Mouse (Mus musculus): ENCODE results near the gene Olfr568. TPM values are rescaled to one million over a fixed set of nuclear protein-coding genes. Genes with fewer than 3 reads are reported as not detected.

Olfr568 gene
- polyA plus RNA-seq (2015; fragmentation: Illumina TruSeq; extraction: RNeasy Lipid Tissue Mini Kit (QIAGEN cat#74804); ENCODE audit: insufficient read depth, low replicate concordance), result not detected

GRCm38 (mm10) chr7:102876822-102877221 lies at the start of gene Olfr568:
Gene Olfr568 (plus strand): TSS chr7:102877122.

GRCm38 (mm10) chr7:102858665-102859064 lies 18.3 kb upstream of the Olfr568 start, which contains the start of gene Olfr566:
Gene Olfr566 (minus strand): TSS chr7:102858765.

GRCm38 (mm10) chr7:102890782-102891181 lies 13.9 kb downstream of the Olfr568 start, which contains the start of gene Olfr569:
Gene Olfr569 (minus strand): TSS chr7:102890882.

GRCm38 (mm10) chr7:102917032-102917875 lies 40.3 kb downstream of the Olfr568 start, which contains the start of gene Olfr571:
Gene Olfr571 (minus strand): TSS chr7:102917536.

GRCm38 (mm10) chr7:102924109-102924508 lies 47.2 kb downstream of the Olfr568 start, which contains the start of gene Olfr572:
Gene Olfr572 (plus strand): TSS chr7:102924409.

Other genes starting within 250 kb of the Olfr568 start
- gene Olfr554, start 238.7 kb upstream of the Olfr568 start, polyA plus RNA-seq (2015; fragmentation: Illumina TruSeq; extraction: RNeasy Lipid Tissue Mini Kit (QIAGEN cat#74804); ENCODE audit: insufficient read depth, low replicate concordance), result not detected
- not detected for gene Olfr555, start 218.3 kb upstream of the Olfr568 start, polyA plus RNA-seq (2015; fragmentation: Illumina TruSeq; extraction: RNeasy Lipid Tissue Mini Kit (QIAGEN cat#74804); ENCODE audit: insufficient read depth, low replicate concordance)
- not detected for gene Olfr556, start 212.2 kb upstream of the Olfr568 start, polyA plus RNA-seq (2015; fragmentation: Illumina TruSeq; extraction: RNeasy Lipid Tissue Mini Kit (QIAGEN cat#74804); ENCODE audit: insufficient read depth, low replicate concordance)
- gene Trim68, start 189.8 kb upstream of the Olfr568 start, polyA plus RNA-seq (2015; fragmentation: Illumina TruSeq; extraction: RNeasy Lipid Tissue Mini Kit (QIAGEN cat#74804); ENCODE audit: insufficient read depth, low replicate concordance), result 25.7 TPM
- not detected for gene Olfr557, start 181.2 kb upstream of the Olfr568 start, polyA plus RNA-seq (2015; fragmentation: Illumina TruSeq; extraction: RNeasy Lipid Tissue Mini Kit (QIAGEN cat#74804); ENCODE audit: insufficient read depth, low replicate concordance)
- gene Olfr558, start 174.9 kb upstream of the Olfr568 start, polyA plus RNA-seq (2015; fragmentation: Illumina TruSeq; extraction: RNeasy Lipid Tissue Mini Kit (QIAGEN cat#74804); ENCODE audit: insufficient read depth, low replicate concordance), result 0.52 TPM
- not detected for gene Olfr33, start 158.1 kb upstream of the Olfr568 start, polyA plus RNA-seq (2015; fragmentation: Illumina TruSeq; extraction: RNeasy Lipid Tissue Mini Kit (QIAGEN cat#74804); ENCODE audit: insufficient read depth, low replicate concordance)
- not detected for gene Olfr559, start 149.6 kb upstream of the Olfr568 start, polyA plus RNA-seq (2015; fragmentation: Illumina TruSeq; extraction: RNeasy Lipid Tissue Mini Kit (QIAGEN cat#74804); ENCODE audit: insufficient read depth, low replicate concordance)
- not detected for gene Olfr560, start 117.8 kb upstream of the Olfr568 start, polyA plus RNA-seq (2015; fragmentation: Illumina TruSeq; extraction: RNeasy Lipid Tissue Mini Kit (QIAGEN cat#74804); ENCODE audit: insufficient read depth, low replicate concordance)
- gene Olfr78, start 117.7 kb upstream of the Olfr568 start, polyA plus RNA-seq (2015; fragmentation: Illumina TruSeq; extraction: RNeasy Lipid Tissue Mini Kit (QIAGEN cat#74804); ENCODE audit: insufficient read depth, low replicate concordance), result 0.35 TPM
- not detected for gene Olfr561, start 105.9 kb upstream of the Olfr568 start, polyA plus RNA-seq (2015; fragmentation: Illumina TruSeq; extraction: RNeasy Lipid Tissue Mini Kit (QIAGEN cat#74804); ENCODE audit: insufficient read depth, low replicate concordance)
- not detected for gene Olfr564, start 73.6 kb upstream of the Olfr568 start, polyA plus RNA-seq (2015; fragmentation: Illumina TruSeq; extraction: RNeasy Lipid Tissue Mini Kit (QIAGEN cat#74804); ENCODE audit: insufficient read depth, low replicate concordance)
- not detected for gene Olfr566, start 18.4 kb upstream of the Olfr568 start, polyA plus RNA-seq (2015; fragmentation: Illumina TruSeq; extraction: RNeasy Lipid Tissue Mini Kit (QIAGEN cat#74804); ENCODE audit: insufficient read depth, low replicate concordance)
- not detected for gene Olfr569, start 13.8 kb downstream of the Olfr568 start, polyA plus RNA-seq (2015; fragmentation: Illumina TruSeq; extraction: RNeasy Lipid Tissue Mini Kit (QIAGEN cat#74804); ENCODE audit: insufficient read depth, low replicate concordance)
- gene Olfr570, start 17.5 kb downstream of the Olfr568 start, polyA plus RNA-seq (2015; fragmentation: Illumina TruSeq; extraction: RNeasy Lipid Tissue Mini Kit (QIAGEN cat#74804); ENCODE audit: insufficient read depth, low replicate concordance), result not detected
- not detected for gene Olfr571, start 40.4 kb downstream of the Olfr568 start, polyA plus RNA-seq (2015; fragmentation: Illumina TruSeq; extraction: RNeasy Lipid Tissue Mini Kit (QIAGEN cat#74804); ENCODE audit: insufficient read depth, low replicate concordance)
- gene Olfr572, start 47.3 kb downstream of the Olfr568 start, polyA plus RNA-seq (2015; fragmentation: Illumina TruSeq; extraction: RNeasy Lipid Tissue Mini Kit (QIAGEN cat#74804); ENCODE audit: insufficient read depth, low replicate concordance), result not detected
- gene Olfr573-ps1, start 65.5 kb downstream of the Olfr568 start, polyA plus RNA-seq (2015; fragmentation: Illumina TruSeq; extraction: RNeasy Lipid Tissue Mini Kit (QIAGEN cat#74804); ENCODE audit: insufficient read depth, low replicate concordance), result not detected
- gene Olfr574, start 71.3 kb downstream of the Olfr568 start, polyA plus RNA-seq (2015; fragmentation: Illumina TruSeq; extraction: RNeasy Lipid Tissue Mini Kit (QIAGEN cat#74804); ENCODE audit: insufficient read depth, low replicate concordance), result not detected
- not detected for gene Olfr575, start 81.7 kb downstream of the Olfr568 start, polyA plus RNA-seq (2015; fragmentation: Illumina TruSeq; extraction: RNeasy Lipid Tissue Mini Kit (QIAGEN cat#74804); ENCODE audit: insufficient read depth, low replicate concordance)
- not detected for gene Olfr576, start 85.5 kb downstream of the Olfr568 start, polyA plus RNA-seq (2015; fragmentation: Illumina TruSeq; extraction: RNeasy Lipid Tissue Mini Kit (QIAGEN cat#74804); ENCODE audit: insufficient read depth, low replicate concordance)
- not detected for gene Olfr577, start 98.8 kb downstream of the Olfr568 start, polyA plus RNA-seq (2015; fragmentation: Illumina TruSeq; extraction: RNeasy Lipid Tissue Mini Kit (QIAGEN cat#74804); ENCODE audit: insufficient read depth, low replicate concordance)
- gene Olfr578, start 112.2 kb downstream of the Olfr568 start, polyA plus RNA-seq (2015; fragmentation: Illumina TruSeq; extraction: RNeasy Lipid Tissue Mini Kit (QIAGEN cat#74804); ENCODE audit: insufficient read depth, low replicate concordance), result not detected
- not detected for gene Olfr582, start 160.9 kb downstream of the Olfr568 start, polyA plus RNA-seq (2015; fragmentation: Illumina TruSeq; extraction: RNeasy Lipid Tissue Mini Kit (QIAGEN cat#74804); ENCODE audit: insufficient read depth, low replicate concordance)
- not detected for gene Olfr583, start 174.2 kb downstream of the Olfr568 start, polyA plus RNA-seq (2015; fragmentation: Illumina TruSeq; extraction: RNeasy Lipid Tissue Mini Kit (QIAGEN cat#74804); ENCODE audit: insufficient read depth, low replicate concordance)
- gene Olfr584, start 204.8 kb downstream of the Olfr568 start, polyA plus RNA-seq (2015; fragmentation: Illumina TruSeq; extraction: RNeasy Lipid Tissue Mini Kit (QIAGEN cat#74804); ENCODE audit: insufficient read depth, low replicate concordance), result not detected
- not detected for gene Olfr585, start 220.6 kb downstream of the Olfr568 start, polyA plus RNA-seq (2015; fragmentation: Illumina TruSeq; extraction: RNeasy Lipid Tissue Mini Kit (QIAGEN cat#74804); ENCODE audit: insufficient read depth, low replicate concordance)
- gene Olfr586, start 248.5 kb downstream of the Olfr568 start, polyA plus RNA-seq (2015; fragmentation: Illumina TruSeq; extraction: RNeasy Lipid Tissue Mini Kit (QIAGEN cat#74804); ENCODE audit: insufficient read depth, low replicate concordance), result not detected

All from spleen, adult 10 weeks (tissue).